Mouse (Mus musculus): ENCODE data around the gene Fam53b.
A peak's percentile ranks its signal among the peaks of the same experiment; 100 is the strongest.

The Fam53b gene

GRCm38 (mm10) chr7:132787496-132788190 is 26.0 kb downstream of the Fam53b start:
- no peak for DNase-seq (ENCODE audit: low spot score)

DNA sequence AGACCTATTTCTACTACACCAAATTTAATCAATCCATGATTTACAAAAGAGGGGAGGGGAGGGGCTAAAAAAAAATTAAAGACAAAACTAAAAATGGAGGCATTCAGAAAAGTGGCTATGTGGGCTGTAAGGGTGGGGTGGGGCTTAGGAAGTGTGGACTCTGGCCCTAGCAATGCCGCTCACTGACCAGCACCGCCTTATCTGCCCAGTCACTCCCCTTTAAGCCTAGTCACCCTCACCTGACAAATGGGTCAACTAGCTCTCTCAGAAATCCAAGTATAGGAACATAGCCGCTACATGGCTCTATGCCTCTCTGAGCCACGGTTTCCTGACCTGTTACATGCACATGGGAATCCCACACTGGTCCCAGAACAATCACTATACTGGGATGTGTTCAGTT is 26.7 kb downstream of the Fam53b start:
- DNase-seq (ENCODE audit: low spot score): no peak

DNA sequence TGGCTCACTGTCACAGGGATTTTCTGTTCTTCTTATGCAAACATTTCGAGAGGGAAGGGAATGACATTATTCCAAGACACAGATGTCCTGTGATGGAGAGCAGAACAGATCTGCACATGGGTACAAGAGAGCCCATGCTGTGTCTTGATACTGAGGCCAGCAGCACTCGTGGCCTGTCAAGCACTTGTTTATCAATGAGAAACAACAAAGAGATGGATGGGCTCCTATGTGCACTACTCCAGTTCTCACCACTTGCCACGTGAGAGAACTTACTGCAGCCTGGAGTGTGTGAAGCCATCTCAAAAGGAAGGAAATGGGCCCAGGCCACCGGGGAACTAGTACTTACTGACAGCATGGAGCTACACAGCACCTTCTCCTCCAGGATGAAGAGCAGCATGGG is 27.2 kb downstream of the Fam53b start:
- no peak for DNase-seq (ENCODE audit: low spot score)

DNA sequence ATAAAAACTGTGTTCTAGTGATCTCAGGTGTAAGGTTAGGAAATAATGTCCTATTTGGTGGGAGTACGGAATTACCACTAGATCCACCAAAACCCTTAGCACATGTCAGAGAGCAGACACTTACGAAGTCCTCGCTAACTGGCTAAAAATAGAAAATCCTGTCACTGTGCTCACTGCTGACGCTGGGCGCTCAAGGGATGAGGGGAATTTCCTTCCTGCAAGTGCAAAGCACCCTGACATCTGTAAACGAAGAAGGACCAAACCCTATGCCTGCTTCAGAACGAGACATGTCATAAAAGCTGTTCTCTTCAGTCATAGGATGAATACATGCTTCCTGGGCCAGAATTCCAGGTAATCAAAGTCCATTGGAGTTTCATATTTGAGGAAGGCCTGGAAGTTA is 27.7 kb downstream of the Fam53b start:
- no peak for DNase-seq (ENCODE audit: low spot score)

DNA sequence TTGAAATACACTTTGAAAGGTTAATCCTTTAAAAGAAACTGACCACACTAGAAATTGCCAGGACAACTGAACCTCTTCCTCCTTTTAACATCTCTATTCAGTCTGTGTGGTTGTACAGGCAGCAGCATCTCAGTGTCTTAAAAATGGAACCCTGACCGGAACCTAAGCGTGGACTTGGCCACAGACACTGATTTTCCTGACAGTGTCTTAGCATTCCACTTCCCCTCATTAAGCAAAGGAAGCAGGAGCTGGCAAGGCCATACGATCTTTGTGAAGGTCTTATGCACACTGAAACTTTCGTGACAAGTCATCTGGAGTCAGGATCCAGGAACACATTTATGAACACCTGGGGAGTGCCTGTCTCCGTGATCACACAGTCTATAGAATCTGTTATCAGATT is 29.6 kb downstream of the Fam53b start:
- no peak for DNase-seq (ENCODE audit: low spot score)

- no peak for DNase-seq (ENCODE audit: low spot score)
These were observed 31.8 kb downstream of the Fam53b start for GRCm38 (mm10) chr7:132781850-132782249.

DNA sequence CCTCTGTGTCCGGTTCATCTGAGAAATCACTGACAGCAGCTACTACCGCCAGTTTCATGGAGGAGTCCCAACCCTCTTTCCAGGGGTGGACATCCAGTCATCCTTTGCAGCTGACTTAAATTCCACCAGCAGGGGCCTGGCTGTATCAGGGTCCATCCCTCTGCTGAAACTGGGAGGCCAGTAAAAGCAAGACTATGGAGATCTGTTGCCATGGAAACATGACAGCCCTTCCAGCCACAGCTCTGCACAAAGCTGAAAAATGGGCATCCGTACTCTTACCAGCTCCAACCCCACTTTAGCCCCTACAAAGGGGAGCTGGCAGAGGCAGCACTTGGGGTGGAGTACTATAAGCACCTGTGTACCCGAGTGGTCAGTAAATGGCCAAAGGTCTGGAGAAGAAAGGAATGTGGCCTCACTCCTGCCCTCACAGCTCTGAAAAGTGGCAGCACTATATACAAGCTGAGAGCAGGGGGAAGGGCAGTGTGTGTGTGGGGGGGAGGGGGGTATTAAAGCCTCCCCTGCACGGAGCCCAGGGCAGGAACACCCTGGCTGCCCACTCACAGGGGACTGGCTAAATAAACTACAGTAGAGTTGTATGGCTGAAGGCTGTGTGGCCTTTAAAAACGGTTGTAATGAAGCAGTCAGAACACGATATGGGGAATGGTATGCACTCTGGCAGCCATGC is 32.4 kb downstream of the Fam53b start:
- DNase-seq (ENCODE audit: low spot score): no peak

DNA sequence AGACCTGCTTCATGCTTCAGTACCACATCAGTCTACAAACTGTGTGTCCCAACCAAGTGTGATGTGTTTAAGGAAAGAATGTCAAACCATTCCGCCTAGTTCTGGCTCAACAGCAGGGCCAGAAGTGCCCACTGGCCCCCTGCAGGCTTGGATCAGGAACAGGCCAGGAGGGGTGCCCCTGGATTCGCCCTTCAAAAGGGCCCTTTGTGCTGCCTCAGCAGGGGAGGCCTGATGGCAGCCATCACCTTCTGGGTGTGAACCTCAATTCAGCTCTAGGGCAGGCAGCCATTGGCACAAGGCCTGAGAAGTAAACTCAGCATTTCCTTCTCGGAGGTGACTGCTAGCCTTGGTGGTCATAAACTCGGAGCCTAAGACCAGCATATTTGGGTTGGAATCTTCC is 33.1 kb downstream of the Fam53b start:
- no peak for DNase-seq (ENCODE audit: low spot score)

- DNase-seq (ENCODE audit: low spot score): no peak
These were observed 35.1 kb downstream of the Fam53b start for GRCm38 (mm10) chr7:132778630-132779029.

GRCm38 (mm10) chr7:132777728-132778453 is 35.8 kb downstream of the Fam53b start:
- DNase-seq (ENCODE audit: low spot score): no peak

DNA sequence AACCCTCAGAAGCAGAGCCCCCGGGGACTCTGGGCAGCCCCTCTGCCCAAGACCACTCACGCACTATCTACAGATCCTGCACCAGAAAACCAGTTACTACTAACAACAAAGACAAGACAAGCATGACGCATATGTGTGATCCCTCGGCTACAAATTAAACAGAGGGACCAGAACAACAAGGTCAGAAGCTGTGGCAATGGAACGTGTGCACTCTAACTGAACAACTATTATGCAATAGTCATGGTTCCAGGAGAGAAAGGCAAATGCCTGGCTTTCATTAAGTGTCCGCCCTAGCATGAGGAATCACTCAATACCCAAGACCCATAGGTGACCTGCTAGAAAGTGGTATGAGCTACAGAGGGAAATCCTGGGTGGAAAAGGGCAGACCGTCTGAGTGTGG is 36.6 kb downstream of the Fam53b start:
- no peak for DNase-seq (ENCODE audit: low spot score)

- DNase-seq (ENCODE audit: low spot score): no peak
These were observed 37.2 kb downstream of the Fam53b start for GRCm38 (mm10) chr7:132776338-132777111.

DNA sequence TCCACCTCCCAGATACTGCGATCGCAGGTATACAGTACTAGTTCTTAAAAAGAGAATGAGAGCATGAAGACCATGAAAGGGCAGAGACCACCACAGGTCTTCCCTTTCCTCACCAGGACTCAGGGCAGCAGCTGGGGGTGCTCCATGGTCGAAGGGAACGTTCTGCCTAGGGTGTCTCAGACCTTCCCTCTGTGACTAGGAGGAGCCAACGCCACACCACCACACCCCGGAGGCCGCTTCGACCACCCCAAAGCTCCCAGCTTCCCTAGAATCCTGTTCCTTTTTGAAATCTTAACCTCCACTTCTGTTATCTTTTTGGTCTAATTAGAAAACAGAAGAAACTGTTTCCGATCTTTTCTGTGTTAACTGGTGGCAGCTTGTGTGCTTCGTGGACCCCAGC is 37.8 kb downstream of the Fam53b start:
- no peak for DNase-seq (ENCODE audit: low spot score)

DNA sequence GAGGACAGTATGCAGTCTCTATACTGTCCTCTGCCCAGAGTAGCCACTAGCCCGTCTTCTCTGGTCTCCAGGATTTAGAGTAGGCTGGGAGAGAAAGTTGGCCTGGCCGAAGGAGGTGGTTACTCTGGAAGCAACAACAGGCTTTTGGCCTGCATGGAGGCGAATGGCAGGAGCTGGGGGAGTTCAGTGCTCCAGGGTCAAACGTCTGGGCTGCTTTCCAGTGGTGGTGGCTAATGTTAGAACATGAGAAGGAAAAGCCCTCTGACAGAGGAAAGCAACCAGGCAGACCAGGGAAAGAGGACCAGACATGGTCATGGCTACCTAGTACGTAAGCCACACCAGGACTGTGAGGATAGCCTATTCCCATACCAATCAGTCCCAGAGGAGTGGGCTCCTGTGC is 38.4 kb downstream of the Fam53b start:
- peak; percentile 76 for DNase-seq (ENCODE audit: low spot score)

DNA sequence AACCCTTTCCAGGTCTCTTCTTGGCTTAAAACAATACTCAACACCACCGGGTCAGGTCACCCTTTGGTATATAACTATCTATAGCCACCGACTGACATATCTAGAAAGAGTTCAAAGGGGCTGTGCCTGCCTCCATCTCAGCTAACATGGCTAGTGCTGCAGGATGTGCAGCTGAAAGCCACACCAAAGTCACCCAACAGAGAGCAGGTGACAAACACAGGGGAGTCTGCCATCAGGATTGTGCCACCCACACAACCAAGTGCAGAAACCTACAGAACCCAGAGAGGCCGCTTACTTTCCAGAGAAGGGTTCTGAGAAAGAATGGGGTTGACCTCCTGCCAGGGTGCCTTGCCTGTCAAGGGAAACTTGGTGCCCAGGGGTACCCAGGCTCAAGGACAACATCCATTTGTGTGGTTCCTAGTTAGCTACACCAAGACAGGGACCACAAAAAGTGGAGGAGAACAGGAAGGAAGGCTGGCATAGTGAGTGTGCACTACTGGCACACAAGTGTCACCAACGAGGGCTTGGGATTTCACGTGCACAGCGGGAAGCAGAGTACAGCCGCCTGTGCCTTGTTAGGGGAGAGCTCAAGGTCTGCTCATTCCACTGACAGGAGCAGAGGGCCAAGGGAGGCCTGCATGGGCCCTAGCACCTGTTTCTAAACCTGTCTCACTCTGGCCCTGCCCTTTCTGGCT is 40.5 kb downstream of the Fam53b start:
- no peak for DNase-seq (ENCODE audit: low spot score)

GRCm38 (mm10) chr7:132772440-132772839 is 41.2 kb downstream of the Fam53b start:
- no peak for DNase-seq (ENCODE audit: low spot score)

DNA sequence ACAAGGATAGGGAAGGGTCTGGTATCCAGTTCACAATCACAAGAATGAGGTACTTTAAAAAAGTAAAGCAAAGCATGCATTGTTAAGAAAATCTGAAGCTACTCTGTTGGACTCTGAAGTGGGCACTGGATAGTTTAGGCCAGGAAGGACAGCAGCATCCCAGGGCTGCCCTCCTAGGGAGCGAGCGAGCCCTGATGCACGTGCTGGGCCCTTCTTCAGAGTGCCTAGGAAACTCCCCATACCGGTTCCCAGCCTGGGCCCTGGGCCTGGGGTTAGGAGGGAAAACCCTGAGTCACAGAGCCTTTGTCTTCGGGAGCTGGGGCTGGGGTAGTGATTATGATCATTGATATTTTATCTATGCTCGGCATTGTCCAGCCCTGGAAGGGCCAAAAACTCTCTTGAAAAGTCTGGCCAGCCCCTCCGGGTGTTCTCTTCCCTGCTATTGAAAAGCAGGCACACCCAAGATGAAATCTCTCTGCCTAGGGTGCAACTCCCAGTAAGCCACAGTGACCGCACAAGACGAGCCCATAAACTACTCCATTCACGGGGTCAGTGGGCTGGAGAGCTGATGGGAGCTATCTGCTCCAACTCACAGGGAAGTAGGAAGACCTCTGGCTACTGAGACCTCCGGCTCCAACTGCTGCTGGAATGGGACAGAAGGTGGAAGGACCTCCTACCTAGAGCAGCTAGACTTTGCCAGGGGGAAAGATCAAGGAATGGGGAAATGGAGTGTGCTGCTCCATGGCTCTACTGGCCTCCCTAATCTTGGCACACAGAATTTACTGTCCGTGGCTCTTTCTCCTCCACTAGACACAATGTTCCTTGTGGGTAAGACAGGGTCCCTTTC is 45.0 kb downstream of the Fam53b start:
- no peak for DNase-seq (ENCODE audit: low spot score)

GRCm38 (mm10) chr7:132767999-132768370 is 45.7 kb downstream of the Fam53b start:
- DNase-seq (ENCODE audit: low spot score): no peak

DNA sequence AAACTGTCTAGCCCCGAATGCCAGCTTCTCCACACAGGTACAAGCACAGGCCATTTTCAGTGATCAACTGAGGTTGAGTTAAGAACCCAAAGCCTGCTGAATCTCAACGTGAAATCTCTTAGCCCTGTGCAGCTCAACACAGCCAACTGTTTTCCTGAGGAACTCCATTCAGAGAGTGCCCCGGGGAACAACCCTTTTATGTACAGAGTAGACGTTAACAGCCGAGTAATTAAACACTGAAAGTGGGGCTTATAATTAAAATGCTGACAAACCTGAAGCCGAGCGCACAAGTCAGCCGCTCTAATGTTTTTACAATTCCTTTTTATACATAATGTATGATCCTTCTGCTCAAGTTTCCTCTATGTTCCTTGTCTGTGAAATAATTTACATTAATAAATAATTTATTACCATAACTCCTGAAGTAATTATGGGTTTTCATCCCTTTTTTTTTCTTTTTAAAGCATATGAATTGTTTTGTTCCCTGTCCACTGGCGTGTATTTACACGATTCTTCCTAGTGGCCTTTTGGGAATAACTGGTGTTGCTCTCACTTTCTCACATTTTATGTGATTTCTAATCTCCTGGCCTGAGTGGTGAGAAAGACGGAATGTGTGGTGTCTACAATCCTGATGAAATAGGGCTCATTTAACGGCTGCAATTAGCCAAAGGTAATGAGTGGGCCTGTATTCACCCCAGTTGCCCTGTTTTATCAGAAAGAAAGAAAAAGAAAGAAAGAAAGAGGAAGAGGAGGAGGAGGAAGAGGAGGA is 46.3 kb downstream of the Fam53b start:
- DNase-seq (ENCODE audit: low spot score): no peak

DNA sequence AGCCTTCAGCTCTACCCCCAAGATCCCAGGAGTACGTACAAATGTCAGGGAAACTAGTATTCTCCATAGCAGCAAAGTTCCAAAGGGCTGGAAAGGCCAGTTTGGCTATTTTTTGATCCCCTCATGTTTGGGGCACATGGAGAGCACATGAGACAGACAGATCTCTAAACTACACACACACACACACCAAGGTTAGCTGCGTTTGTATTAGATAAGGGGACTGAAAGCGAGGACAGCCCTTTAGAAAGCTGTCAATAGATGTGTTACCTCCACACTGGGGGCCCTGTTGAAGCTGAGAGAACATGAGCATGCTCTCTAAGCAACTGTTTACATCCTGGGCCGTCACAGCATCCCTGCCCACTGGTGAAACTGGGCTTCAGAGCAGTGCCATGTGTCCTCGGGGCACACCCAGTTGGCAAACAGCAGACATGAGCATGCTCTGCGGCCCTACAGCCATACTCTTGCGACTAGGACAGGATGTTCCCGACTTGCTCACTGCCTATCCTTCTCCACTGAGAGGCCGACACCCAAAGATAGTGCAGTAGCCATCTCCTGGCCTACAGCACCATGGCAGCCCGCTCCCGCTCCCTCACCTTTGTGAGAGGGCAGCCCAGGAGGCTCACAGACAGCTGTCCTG is 47.3 kb downstream of the Fam53b start:
- DNase-seq (ENCODE audit: low spot score): no peak

Data from ovary, postnatal 14 days (tissue).